Mouse (Mus musculus): ENCODE data around the gene Ednrb.

Gene Ednrb

GRCm38 (mm10) chr14:103844011-103844549 lies at the start of gene Ednrb:
Gene Ednrb (minus strand): TSS chr14:103844402.
- DNase-seq (ENCODE audit: low spot score in 2 of 2), result no peak

- no peak for DNase-seq (ENCODE audit: low spot score in 2 of 2)
Measured at GRCm38 (mm10) chr14:103892411-103892938, 48.3 kb upstream of the Ednrb start.

- DNase-seq (ENCODE audit: low spot score in 2 of 2), result no peak
Measured at GRCm38 (mm10) chr14:103890761-103891160, 46.6 kb upstream of the Ednrb start.

DNA sequence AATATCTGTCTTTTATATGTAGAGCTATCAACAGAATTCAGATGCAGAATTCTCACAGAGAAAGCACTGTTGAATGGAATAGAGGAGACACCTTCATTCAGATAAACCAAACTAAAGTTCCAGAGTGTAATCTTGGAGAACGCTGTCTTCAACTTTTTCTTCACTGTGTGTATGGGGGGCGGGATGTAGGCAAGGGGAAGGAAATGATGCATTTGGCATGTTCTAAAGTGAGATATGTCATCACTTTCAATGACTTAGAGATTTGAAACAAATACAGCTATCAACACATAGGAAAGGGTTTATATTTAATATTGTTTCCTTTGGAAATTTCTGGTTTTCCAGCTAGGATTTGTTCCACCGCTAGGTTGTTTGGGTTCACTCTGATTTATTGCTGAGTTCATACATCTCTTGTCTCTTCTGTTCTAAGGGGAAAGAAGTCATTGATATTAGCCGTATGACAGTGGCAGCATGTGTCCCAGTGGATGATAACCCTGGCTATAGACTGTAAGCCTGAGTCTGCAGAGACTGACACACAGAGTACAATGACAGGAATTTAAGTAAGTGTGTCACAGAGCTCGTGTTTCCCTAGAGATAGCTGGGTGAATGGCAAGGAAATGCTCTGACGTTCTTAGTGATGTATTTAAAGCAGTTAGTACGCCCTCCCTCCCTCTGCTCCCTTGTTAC lies 40.8 kb upstream of the Ednrb start:
- DNase-seq (ENCODE audit: low spot score in 2 of 2), result no peak

GRCm38 (mm10) chr14:103882943-103883342 lies 38.7 kb upstream of the Ednrb start:
- no peak for DNase-seq (ENCODE audit: low spot score in 2 of 2)

GRCm38 (mm10) chr14:103877117-103877516 lies 32.9 kb upstream of the Ednrb start:
- DNase-seq (ENCODE audit: low spot score in 2 of 2), result no peak

DNA sequence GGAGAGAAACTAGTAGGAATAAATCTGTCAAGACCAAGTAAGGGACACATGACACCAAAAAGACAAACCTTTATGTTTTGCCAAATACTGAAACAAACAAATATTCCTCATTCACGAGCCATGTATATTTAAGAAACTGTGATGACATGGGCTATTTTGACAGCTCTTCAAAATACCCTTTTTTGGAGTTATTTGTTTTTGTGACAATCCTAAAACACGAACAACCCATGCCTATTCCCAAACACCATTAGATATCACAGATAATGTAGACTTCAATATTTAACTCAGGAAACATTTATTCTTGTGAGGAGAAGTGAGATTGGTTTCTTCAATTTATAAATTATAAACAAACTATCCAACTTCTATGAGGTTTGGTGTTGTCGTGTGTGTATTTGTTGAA lies 32.4 kb upstream of the Ednrb start:
- DNase-seq (ENCODE audit: low spot score in 2 of 2), result no peak

DNA sequence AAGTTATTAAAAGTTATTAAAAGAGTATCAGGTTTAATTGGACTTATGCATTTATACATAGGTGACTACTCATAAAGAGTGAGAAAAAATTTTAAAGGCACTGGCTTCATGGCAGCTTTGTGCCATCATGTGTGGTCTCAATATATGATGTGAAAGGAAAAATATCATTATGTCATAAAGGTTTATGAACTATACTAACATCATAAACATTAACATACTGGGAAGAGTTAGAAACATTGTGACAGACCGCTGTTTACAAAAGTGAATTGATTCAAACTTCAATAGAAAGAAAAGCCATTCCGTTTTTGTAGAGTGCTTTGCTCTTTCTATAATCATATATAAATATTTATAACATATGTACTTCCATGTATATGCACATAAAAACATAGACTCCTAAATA lies 22.4 kb upstream of the Ednrb start:
- DNase-seq (ENCODE audit: low spot score in 2 of 2), result no peak

GRCm38 (mm10) chr14:103865226-103865625 lies 21.0 kb upstream of the Ednrb start:
- DNase-seq (ENCODE audit: low spot score in 2 of 2), result no peak

GRCm38 (mm10) chr14:103850071-103850845 lies 6.1 kb upstream of the Ednrb start:
- DNase-seq (ENCODE audit: low spot score in 2 of 2), result no peak

DNA sequence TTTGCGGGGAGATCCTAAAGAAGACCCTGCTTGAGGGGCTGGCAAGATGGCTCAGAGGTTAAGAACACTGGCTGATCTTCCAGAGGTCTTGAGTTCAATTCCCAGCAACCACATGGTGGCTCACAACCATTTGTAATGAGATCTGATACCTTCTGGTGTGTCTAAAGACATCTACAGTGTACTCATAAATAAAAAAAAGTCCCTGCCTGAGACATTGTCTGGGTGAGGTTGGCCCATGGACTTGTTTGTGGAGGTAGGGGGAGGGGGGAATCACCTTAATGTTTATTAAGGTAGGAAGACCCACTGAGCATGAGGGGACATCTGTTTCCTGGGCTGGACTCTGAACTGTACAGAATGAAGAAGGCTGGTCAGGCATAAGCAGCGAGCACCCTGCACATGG lies 1.5 kb upstream of the Ednrb start:
- DNase-seq (ENCODE audit: low spot score in 2 of 2), result no peak

DNA sequence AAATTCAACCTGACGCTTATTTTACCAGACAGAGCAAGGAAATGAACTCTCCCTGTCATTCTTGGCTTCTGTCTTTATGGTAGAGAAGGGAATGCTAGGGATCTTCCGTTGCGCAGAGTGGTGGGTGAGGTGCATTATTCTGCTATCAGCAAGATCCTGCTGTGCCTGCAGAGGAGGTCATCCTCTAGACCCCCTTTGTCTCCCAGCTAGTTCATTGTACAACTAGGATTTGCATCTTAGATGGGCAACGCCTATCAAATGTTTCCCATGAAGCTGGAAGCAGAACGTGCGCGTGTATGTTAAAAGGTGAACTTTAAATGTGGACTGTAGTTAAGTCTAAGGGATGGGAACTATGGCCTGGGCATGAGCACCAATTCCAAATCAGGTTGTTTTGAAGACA lies 742 bp upstream of the Ednrb start:
- no peak for DNase-seq (ENCODE audit: low spot score in 2 of 2)

GRCm38 (mm10) chr14:103843371-103844001 lies 716 bp downstream of the Ednrb start:
- no peak for DNase-seq (ENCODE audit: low spot score in 2 of 2)

DNA sequence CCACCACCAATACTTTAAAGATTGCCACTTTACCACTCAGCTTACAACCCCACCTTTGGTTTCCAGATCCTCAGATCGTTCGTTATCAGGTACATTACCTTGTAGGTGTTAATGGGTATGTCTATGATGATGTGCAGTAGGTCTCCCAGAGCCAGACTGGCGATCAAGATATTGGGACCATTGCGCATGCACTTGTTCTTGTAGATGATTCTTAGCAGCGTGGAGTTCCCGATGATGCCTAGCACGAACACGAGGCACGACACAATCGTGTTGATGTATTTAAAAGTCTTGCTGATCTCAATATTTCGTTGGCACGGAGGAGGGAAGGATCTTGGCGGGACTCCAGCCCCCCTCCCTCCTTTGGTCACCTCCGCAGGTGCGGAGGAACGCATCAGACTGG lies 1.3 kb downstream of the Ednrb start:
- DNase-seq (ENCODE audit: low spot score in 2 of 2), result no peak

DNA sequence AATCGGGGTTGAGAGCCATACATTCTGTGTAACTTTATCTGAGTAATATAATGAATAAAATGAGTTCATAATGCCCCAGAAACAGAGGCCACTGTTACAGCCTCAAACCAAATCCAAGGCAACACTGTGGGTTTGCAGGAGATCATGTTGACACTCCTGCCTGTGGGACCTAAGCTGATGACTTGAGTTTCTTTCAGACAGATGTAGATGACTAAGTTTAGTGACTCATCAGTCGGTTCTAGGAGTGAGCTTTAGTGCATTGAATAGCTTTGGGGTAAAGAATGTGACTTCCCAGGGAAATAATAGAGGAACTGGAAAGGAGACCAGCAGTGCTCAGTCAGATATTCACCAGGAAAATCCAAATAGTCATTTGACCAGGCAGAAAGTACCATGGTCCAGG lies 3.8 kb downstream of the Ednrb start:
- no peak for DNase-seq (ENCODE audit: low spot score in 2 of 2)

- DNase-seq (ENCODE audit: low spot score in 2 of 2), result no peak
Measured at GRCm38 (mm10) chr14:103838887-103839286, 5.3 kb downstream of the Ednrb start.

GRCm38 (mm10) chr14:103834589-103834988 lies 9.6 kb downstream of the Ednrb start:
- no peak for DNase-seq (ENCODE audit: low spot score in 2 of 2)

DNA sequence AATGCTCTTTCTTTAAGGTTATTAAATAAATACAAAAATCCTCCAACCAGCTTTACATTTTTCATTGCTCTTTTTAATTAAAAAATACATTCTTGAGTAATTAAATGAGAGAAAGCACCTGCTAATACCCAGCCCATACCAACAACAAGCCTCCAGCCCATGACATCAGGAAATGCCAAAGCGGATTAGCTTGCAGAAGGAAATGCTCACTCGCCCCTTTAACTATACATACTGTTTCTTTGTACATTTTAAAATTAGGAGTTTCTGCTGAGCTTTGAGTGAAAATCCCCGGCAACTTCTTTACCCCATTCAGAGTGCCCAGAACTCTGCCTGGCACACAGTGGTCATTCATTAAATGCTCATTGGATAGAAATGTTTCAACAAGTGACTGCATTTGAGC lies 10.1 kb downstream of the Ednrb start:
- DNase-seq (ENCODE audit: low spot score in 2 of 2), result no peak

DNA sequence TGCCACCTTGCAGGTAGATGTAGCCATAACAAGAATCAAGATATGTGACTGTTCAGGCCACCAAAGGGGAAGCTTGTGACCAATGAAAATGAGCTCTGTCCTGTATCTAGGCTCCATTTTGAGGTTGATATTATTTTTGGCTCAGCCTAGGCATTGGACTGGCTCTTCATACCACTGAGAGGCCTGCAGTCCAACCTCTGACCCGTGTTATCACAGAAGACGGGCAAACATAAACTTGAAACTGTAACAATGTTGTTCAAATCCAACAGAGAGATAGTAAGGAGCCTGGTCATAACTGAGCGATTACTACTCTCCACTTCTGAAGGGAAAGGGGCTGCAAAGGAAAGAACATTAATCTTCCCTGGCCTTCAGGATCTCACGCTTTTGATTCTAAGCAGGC lies 11.7 kb downstream of the Ednrb start:
- no peak for DNase-seq (ENCODE audit: low spot score in 2 of 2)

DNA sequence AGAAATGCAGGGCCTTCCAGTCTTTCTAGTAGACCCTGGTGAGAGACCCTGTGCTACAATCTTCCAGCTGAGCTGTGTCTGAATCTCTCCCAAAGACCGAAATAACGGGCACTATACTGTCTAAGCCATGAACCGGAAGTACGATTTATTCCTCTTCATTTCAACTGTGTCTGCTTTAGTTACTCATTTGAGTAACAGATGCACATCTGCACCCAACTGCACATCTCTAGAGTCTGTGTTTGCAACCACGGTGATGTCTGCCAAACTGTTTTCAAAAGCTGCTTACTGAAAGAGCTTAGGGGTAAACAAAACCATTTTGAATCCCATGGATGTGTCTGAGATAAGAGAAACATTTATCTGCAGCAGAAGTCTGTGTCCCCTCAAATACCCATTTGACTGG lies 13.2 kb downstream of the Ednrb start:
- DNase-seq (ENCODE audit: low spot score in 2 of 2), result no peak

DNA sequence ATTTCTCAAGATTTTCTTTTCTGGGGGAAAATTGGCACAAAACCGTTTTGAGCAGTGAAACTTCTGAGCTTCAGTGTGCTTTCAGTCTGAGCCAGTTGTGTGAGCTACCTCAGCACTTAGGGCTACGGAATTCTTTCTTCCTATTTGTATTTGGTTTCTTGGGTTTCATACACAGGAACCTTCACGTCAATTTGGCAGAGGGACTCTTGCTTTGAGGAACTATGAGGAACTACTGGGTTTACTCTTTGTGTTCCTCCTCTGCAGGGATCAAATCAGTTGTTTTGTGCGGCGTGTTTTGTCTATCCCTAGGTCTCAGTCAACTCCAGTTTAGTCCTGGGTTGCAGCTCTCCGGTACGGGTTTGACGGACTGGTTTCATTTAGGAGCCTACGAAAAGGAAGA lies 17.9 kb downstream of the Ednrb start:
- no peak for DNase-seq (ENCODE audit: low spot score in 2 of 2)

- DNase-seq (ENCODE audit: low spot score in 2 of 2), result no peak
Measured at GRCm38 (mm10) chr14:103825934-103826333, 18.3 kb downstream of the Ednrb start.

Data from spleen, postnatal 10 days (tissue).